Mouse (Mus musculus): ENCODE measurements around the gene Evl. TPM values are rescaled to one million over a fixed set of nuclear protein-coding genes. Genes with fewer than 3 reads are reported as not detected.

The Evl gene
- polyA plus RNA-seq, 1 experiment, result 65.6 TPM

DNA sequence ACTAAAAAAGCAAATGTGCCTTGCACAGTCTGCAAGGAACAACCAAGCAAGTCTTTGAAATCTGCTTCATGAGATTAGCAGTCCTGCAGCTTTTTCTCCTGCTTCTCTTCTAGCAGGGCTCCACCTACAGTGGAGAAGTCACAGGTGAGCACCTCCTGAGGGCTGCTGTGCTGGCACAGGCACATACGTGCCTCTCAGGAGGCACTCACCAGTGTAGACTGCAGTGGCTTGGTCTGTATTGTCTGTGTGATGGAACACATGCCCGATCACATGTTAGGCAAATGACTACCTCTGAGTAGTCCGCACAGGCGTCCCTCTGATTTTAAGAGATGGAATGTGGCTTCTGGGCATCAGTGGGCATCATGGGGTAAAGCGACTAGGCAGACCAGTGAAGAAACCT, 122.6 kb downstream of the Evl start:
- TF ChIP-seq CTCF (IDR thresholded peaks at IDR 0.05; ENCODE audit: insufficient read depth, low read length) (no peak), POLR2A (IDR thresholded peaks at IDR 0.05; ENCODE audit: borderline replicate concordance, extremely low read depth, low read depth, low read length) (no peak)
- WGBS, result 91% methylated on average over 5 of the region's 5 CpGs

DNA sequence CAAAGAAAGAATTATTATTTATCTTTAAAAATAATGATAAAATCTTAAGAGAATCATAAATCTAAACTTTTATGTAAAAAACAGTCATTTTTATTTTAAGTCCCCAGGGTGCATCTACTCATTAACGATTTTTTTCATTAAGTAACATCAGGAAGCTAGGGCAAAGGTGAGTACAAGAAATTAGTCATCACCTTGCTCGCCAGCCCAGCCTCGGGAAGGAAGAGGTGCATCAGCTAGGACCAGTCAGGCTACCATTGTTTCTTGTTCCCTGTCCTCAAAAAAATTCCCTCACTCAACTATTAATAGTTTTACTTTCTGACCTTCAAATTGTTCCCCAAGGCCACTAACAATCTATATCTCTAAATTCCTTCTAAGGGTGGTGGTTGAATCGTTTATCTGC, 123.8 kb downstream of the Evl start:
- WGBS, result 66% methylated on average over 4 of the region's 4 CpGs
- no peak overlapping the region for H3K4me3 ChIP-seq (replicated peaks; ENCODE audit: extremely low read depth, low read depth, low read length)

More for the DNA sequence above, 122.6 kb downstream of the Evl start:
- H3K4me1 ChIP-seq (ENCODE audit: control insufficient read depth, insufficient read depth, low read length), result peaks cover 14% of the 10 kb centered on the region
- H3K4me3 ChIP-seq (replicated peaks; ENCODE audit: extremely low read depth, low read depth, low read length), result no peak overlapping the region
- no peak for DNase-seq

DNA sequence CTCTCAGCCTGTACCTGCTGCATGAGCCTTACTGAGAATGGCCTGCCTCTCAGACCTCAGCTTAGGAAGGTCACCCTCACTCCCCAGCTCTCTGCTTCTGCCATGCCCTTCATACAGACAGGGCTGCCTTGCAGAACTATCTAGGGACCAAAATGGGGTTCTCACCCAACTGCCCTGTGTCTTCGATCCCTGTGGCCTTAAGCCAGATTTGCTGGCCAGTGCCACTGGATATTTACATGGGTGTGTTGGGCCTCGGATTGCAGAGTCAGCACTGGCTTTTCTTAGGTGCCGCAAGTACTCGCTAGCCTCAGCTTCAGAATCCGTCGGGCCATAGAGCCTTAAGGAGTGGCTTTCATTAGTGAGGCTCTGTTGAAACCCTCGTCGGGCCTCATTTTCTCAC, 126.3 kb downstream of the Evl start:
- no peak overlapping the region for H3K4me3 ChIP-seq (replicated peaks; ENCODE audit: extremely low read depth, low read depth, low read length)

More for the DNA sequence above, 123.8 kb downstream of the Evl start:
- no peak for TF ChIP-seq POLR2A (IDR thresholded peaks at IDR 0.05; ENCODE audit: borderline replicate concordance, extremely low read depth, low read depth, low read length)
- TF ChIP-seq CTCF (IDR thresholded peaks at IDR 0.05; ENCODE audit: insufficient read depth, low read length), result no peak
- DNase-seq, result no peak
- peaks cover 16% of the 10 kb centered on the region for H3K4me1 ChIP-seq (ENCODE audit: control insufficient read depth, insufficient read depth, low read length)

DNA sequence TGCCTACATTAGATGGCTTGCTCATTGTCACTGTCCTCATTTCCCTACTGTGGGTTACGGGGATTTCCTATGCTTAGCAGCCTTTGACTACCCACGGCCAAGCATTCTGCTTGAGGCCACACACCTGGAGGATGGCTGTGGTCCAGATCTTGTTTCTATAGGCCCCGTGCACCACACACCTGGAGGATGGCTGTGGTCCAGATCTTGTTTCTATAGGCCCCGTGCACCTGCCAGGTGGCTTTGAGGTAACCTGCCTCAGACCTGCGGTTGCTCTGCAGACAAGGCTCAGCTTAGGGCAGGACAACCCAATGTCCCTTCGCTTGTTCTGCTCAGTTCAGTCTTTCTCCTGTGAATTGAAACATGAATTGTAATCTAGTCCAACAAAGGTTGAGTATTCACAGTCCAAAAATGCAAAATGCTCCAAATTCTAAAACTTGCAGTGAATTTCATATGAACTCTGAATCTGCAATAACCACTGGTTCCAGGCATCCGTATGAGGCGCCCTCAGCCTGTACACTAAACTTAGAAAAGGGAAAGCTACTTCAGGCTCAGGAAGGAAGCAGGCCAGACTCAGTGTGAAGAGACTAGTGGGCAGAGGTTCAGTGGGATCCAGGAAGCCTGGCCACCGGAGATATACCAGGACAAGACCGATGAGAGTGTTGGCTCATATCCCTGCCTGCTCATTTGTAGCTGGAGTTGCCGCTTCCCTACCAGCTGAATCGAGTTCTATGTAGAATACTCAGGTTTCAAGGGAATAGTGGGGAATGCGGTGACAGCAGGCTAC, 127.9 kb downstream of the Evl start:
- DNase-seq, result no peak
- 63% methylated on average over 13 of the region's 13 CpGs for WGBS
- Histone ChIP-seq H3K4me3 (replicated peaks; ENCODE audit: extremely low read depth, low read depth, low read length) (no peak overlapping the region), H3K4me1 (ENCODE audit: control insufficient read depth, insufficient read depth, low read length) (peaks cover 9% of the 10 kb centered on the region; the same call in 1 of the 2 replicates)
- TF ChIP-seq POLR2A (IDR thresholded peaks at IDR 0.05; ENCODE audit: borderline replicate concordance, extremely low read depth, low read depth, low read length), result no peak
- TF ChIP-seq CTCF (IDR thresholded peaks at IDR 0.05; ENCODE audit: insufficient read depth, low read length), result no peak

More for the DNA sequence above, 126.3 kb downstream of the Evl start:
- DNase-seq, result no peak
- TF ChIP-seq POLR2A (IDR thresholded peaks at IDR 0.05; ENCODE audit: borderline replicate concordance, extremely low read depth, low read depth, low read length) (no peak), CTCF (IDR thresholded peaks at IDR 0.05; ENCODE audit: insufficient read depth, low read length) (no peak)
- 89% methylated on average over 8 of the region's 8 CpGs for WGBS
- peaks cover 3% of the 10 kb centered on the region; the same call in 1 of the 2 replicates for H3K4me1 ChIP-seq (ENCODE audit: control insufficient read depth, insufficient read depth, low read length)

DNA sequence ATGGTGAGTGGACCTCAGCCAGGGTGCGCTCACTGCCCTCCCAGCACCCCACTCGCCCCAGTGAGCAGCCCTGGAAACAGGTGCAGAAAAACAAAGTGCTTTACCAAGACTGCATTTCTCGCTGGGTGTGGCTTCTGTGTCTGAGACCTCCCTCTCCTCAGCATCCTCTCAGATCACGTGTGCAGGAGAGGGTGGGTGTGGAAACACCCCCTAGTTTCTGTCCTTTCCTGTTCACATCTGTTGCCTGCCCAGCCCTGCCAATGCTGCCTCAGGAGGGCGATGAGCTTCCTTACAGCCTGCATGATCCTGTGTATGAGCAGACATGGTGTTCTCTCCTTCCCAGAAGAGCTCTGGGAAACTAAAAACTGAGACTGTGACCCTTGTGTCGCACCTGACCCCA, 131.9 kb downstream of the Evl start:
- Histone ChIP-seq H3K4me1 (ENCODE audit: control insufficient read depth, insufficient read depth, low read length) (peaks cover 9% of the 10 kb centered on the region; the same call in 1 of the 2 replicates), H3K4me3 (replicated peaks; ENCODE audit: extremely low read depth, low read depth, low read length) (no peak overlapping the region)
- no peak for TF ChIP-seq POLR2A (IDR thresholded peaks at IDR 0.05; ENCODE audit: borderline replicate concordance, extremely low read depth, low read depth, low read length)
- TF ChIP-seq CTCF (IDR thresholded peaks at IDR 0.05; ENCODE audit: insufficient read depth, low read length), result no peak
- no peak for DNase-seq
- WGBS, result 56% methylated on average over 6 of the region's 6 CpGs

DNA sequence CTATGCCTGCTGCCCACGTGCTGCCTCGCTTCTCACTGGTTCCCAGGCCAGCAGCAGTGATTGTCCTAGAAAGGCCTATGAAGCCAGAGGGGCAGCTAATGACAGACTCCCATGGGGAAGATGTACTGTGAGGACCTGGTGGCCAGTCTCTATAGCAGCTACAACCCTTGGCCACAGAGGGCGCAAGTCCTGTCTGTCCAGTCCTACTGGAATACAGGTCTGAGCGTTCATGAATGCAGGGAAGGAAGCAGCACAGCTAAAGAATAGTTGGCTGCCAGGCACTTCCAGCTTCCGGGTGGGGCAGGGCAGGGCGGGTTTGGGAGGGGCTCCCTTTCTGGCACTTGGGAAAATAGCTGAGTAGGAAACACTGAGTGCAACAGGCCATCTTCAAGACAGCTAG, 132.4 kb downstream of the Evl start:
- TF ChIP-seq CTCF (IDR thresholded peaks at IDR 0.05; ENCODE audit: insufficient read depth, low read length) (peak; percentile 58; the same call in 1 of the 2 replicates), POLR2A (IDR thresholded peaks at IDR 0.05; ENCODE audit: borderline replicate concordance, extremely low read depth, low read depth, low read length) (no peak)
- Histone ChIP-seq H3K4me3 (replicated peaks; ENCODE audit: extremely low read depth, low read depth, low read length) (no peak overlapping the region), H3K4me1 (ENCODE audit: control insufficient read depth, insufficient read depth, low read length) (peaks cover 9% of the 10 kb centered on the region; the same call in 1 of the 2 replicates)
- 37% methylated on average over 6 of the region's 6 CpGs for WGBS
- DNase-seq, result peak; percentile 32

DNA sequence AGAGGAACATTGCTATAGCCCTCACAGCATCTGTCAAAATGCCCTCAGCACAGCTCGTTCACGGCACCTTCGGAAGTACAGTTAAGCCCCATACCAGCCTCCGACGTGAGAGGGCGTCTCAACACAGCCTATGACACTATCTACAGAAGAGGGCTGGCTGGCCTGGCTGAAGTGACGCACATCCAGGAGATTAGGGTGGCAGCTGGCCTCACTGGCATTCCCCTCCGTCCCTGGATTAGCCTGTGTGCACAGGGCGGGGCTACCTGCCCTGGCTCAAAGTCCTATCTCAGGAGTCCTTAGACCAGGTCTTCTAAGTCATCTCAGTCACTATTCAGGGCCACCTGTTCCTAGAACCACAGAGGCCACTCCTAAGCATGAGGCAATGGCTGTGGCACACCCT, 134.6 kb downstream of the Evl start:
- H3K4me3 ChIP-seq (replicated peaks; ENCODE audit: extremely low read depth, low read depth, low read length), result no peak overlapping the region
- no peak for DNase-seq

DNA sequence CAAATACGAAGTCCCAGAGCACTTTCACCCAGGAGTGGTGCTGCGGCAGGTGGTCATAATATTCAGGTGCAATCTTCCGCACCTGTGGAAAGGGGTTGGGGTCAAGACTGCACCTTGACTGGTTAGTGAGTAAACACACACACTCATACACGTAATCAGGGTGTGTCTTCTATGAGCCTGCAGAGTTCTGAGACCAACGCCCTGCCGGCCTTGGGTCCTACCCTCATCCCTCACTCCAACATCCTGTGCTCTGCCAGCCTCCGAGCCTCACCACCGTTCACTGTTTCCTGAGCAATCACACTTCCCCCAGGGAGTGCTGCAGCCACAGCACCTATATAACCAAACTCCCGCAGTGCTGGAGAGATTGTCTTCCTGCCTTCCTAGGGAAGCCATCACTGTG, 136.0 kb downstream of the Evl start:
- H3K4me3 ChIP-seq (replicated peaks; ENCODE audit: extremely low read depth, low read depth, low read length), result no peak overlapping the region
- WGBS, result 55% methylated on average over 9 of the region's 9 CpGs
- DNase-seq, result no peak
- H3K4me1 ChIP-seq (ENCODE audit: control insufficient read depth, insufficient read depth, low read length), result peaks cover 7% of the 10 kb centered on the region; the same call in 1 of the 2 replicates
- TF ChIP-seq POLR2A (IDR thresholded peaks at IDR 0.05; ENCODE audit: borderline replicate concordance, extremely low read depth, low read depth, low read length), result no peak
- TF ChIP-seq CTCF (IDR thresholded peaks at IDR 0.05; ENCODE audit: insufficient read depth, low read length), result no peak

More for the DNA sequence above, 134.6 kb downstream of the Evl start:
- H3K4me1 ChIP-seq (ENCODE audit: control insufficient read depth, insufficient read depth, low read length), result peaks cover 7% of the 10 kb centered on the region; the same call in 1 of the 2 replicates
- 65% methylated on average over 9 of the region's 9 CpGs for WGBS
- TF ChIP-seq POLR2A (IDR thresholded peaks at IDR 0.05; ENCODE audit: borderline replicate concordance, extremely low read depth, low read depth, low read length) (no peak), CTCF (IDR thresholded peaks at IDR 0.05; ENCODE audit: insufficient read depth, low read length) (no peak)

DNA sequence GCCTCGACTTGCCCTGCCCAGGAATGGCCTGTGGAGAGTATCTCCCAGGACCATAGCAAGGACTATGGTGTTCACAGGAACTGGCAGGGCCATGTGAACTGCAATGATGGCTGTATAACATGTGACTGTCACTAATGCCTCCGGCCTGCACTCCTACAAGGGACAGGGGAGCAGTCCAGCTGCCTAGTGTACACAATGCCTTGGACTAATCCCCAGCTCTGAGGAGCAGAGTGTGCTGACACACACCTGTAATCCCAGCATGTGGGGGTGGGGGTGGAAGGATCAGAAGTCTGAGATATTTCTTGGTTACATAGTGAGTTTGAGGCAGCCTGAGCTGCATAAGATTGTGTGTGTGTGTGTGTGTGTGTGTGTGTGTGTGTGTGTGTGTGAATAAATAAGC, 139.1 kb downstream of the Evl start:
- DNase-seq, result no peak
- 68% methylated on average over 2 of the region's 2 CpGs for WGBS
- no peaks in the 10 kb centered on the region for H3K4me1 ChIP-seq (ENCODE audit: control insufficient read depth, insufficient read depth, low read length)
- TF ChIP-seq POLR2A (IDR thresholded peaks at IDR 0.05; ENCODE audit: borderline replicate concordance, extremely low read depth, low read depth, low read length) (no peak), CTCF (IDR thresholded peaks at IDR 0.05; ENCODE audit: insufficient read depth, low read length) (no peak)
- H3K4me3 ChIP-seq (replicated peaks; ENCODE audit: extremely low read depth, low read depth, low read length), result no peak overlapping the region

DNA sequence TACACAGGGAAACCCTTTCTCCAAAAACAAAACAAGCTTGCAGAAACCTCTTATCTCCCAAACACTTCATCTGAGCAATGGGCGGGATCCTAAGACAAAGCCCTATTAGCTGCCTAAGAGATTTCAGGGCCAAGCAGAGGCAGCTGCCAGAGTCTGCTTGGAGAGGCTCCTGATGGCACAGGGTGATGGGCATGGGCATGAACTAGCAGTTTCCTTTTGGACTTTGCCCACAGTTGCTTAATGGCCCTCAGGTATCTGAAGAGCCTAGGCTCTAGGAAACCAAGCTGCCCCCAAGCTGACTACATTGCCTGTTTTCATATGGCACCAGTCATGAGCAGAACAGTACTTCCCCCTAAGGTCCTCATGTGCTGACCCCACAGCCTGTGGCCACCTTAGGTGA, 139.7 kb downstream of the Evl start:
- no peak for TF ChIP-seq POLR2A (IDR thresholded peaks at IDR 0.05; ENCODE audit: borderline replicate concordance, extremely low read depth, low read depth, low read length)
- TF ChIP-seq CTCF (IDR thresholded peaks at IDR 0.05; ENCODE audit: insufficient read depth, low read length), result no peak
- no peak for DNase-seq
- WGBS, result 55% methylated on average over 1 of the region's 1 CpGs
- H3K4me1 ChIP-seq (ENCODE audit: control insufficient read depth, insufficient read depth, low read length), result no peaks in the 10 kb centered on the region
- no peak overlapping the region for H3K4me3 ChIP-seq (replicated peaks; ENCODE audit: extremely low read depth, low read depth, low read length)

Data from lung, adult 2 months (tissue).